Mouse (Mus musculus) cerebellum, postnatal 36 days (tissue): ENCODE measurements at regions not wholly inside any gene's neighbourhood (a gene's known extent, or its start where the extent isn't known, plus 50 kb on each side); places are given as distances from the start of the nearest gene placed in this dataset.

Source experiments
- DNase-seq, 2 experiments: peaks; one replicate each; pipeline ENCODE4 v3.0.0; 2021 to 2022; ENCODE audit warnings: mixed read lengths in 2 of 2

DNA sequence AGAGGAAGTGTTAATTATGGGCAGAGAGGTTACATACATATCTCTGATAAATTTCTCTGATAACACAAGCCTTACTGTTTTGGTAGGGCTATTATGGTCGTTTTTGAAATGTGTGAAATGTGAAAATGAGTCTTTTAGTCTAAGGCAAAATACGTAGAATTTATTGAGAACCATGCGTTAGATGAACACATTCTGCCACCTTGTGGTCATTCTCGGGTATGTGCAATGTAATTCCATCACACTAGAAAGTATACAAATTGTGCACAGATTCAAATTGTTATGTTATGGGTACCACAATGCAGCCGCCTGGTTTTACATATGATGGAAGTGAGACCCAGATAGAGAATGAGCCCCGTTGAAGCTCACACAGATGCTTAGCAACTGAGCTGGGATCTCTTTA is 138.7 kb downstream of the Cdr1 start:
- peak in 1 of 2 experiments; percentile 7 for DNase-seq

GRCm38 (mm10) chrX:61043147-61043546 is 142.2 kb downstream of the Cdr1 start:
- no peak for DNase-seq
